Mouse (Mus musculus) MEL (cell line): ENCODE measurements around the gene Fbxl19.

Experiments used
- CTCF ChIP-seq, 3 experiments: IDR thresholded peaks in 2 of 3; conservative IDR thresholded peaks in 1 of 3; 2 replicates each; pipeline ENCODE4 v1.5.1; 2011 to 2012; ENCODE audit warnings: low read length in 3 of 3, low read depth in 2 of 3, mild to moderate bottlenecking in 2 of 3, improper control_type of control experiment in 1 of 3, inconsistent platforms in 1 of 3, mixed read lengths in 1 of 3, moderate library complexity in 1 of 3; ENCODE audit not compliant: control insufficient read depth in 1 of 3, insufficient read depth in 1 of 3, poor library complexity in 1 of 3, severe bottlenecking in 1 of 3
- EP300 ChIP-seq, 2 experiments: IDR thresholded peaks; 2 replicates each; pipeline ENCODE4 v1.6.1; 2011; ENCODE audit warnings: improper control_type of control experiment in 2 of 2, low read length in 2 of 2, low read depth in 1 of 2, mild to moderate bottlenecking in 1 of 2
- GATA1 ChIP-seq: IDR thresholded peaks from 2 replicates; pipeline ENCODE4 v1.6.1; 2011; ENCODE audit warnings: low read depth, low read length, improper control_type of control experiment
- NRF1 ChIP-seq: IDR thresholded peaks from 2 replicates; pipeline ENCODE4 v1.6.1; 2014; ENCODE audit warnings: low read depth, mild to moderate bottlenecking, inconsistent platforms, low read length, improper control_type of control experiment, moderate library complexity; ENCODE audit not compliant: poor library complexity, insufficient read depth, severe bottlenecking
- POLR2A ChIP-seq, 2 experiments: IDR thresholded peaks; 2 replicates each; pipeline ENCODE4 v1.6.1; 2011 to 2012; ENCODE audit warnings: low read length in 2 of 2, mild to moderate bottlenecking in 2 of 2, control low read depth in 1 of 2, improper control_type of control experiment in 1 of 2, low read depth in 1 of 2, moderate library complexity in 1 of 2; ENCODE audit not compliant: control insufficient read depth in 1 of 2, insufficient read depth in 1 of 2, poor library complexity in 1 of 2
- POLR2AphosphoS5 ChIP-seq: IDR thresholded peaks from 2 replicates; pipeline ENCODE4 v1.6.1; 2012; ENCODE audit warnings: low read depth, borderline replicate concordance, mild to moderate bottlenecking, inconsistent platforms, low read length, moderate library complexity, mixed read lengths

GRCm38 (mm10) chr7:127760478-127760877, 16.1 kb downstream of the Fbxl19 start:
- TF ChIP-seq EP300 (IDR thresholded peaks at IDR 0.05; ENCODE audit: low read depth in 1 of 2, low read length in 2 of 2) (no peak), CTCF (IDR thresholded peaks at IDR 0.05 in 2 of 3, conservative IDR thresholded peaks at IDR 0.05 in 1 of 3; ENCODE audit: control insufficient read depth in 1 of 3, insufficient read depth in 1 of 3, low read depth in 2 of 3, low read length in 3 of 3, poor library complexity in 1 of 3, severe bottlenecking in 1 of 3) (no peak), POLR2A (IDR thresholded peaks at IDR 0.05; ENCODE audit: control insufficient read depth in 1 of 2, insufficient read depth in 1 of 2, low read depth in 1 of 2, low read length in 2 of 2, poor library complexity in 1 of 2) (no peak), NRF1 (no peak), POLR2AphosphoS5 (no peak), GATA1 (no peak)
